Mouse (Mus musculus): ENCODE measurements around the gene BC067074.

GRCm38 (mm10) chr13:113382201-113382600 lies 89.2 kb downstream of the BC067074 start:
- TF ChIP-seq ZC3H11A (IDR thresholded peaks at IDR 0.05; ENCODE audit: low read depth, low read length), result no peak
- no peak for TF ChIP-seq CTCF (IDR thresholded peaks at IDR 0.05 in 2 of 3, conservative IDR thresholded peaks at IDR 0.05 in 1 of 3; ENCODE audit: control insufficient read depth in 1 of 3, insufficient read depth in 1 of 3, low read depth in 2 of 3, low read length in 3 of 3, poor library complexity in 1 of 3, severe bottlenecking in 1 of 3)
- TF ChIP-seq POLR2AphosphoS5 (IDR thresholded peaks at IDR 0.05; ENCODE audit: borderline replicate concordance, low read depth, low read length), result no peak
- TF ChIP-seq USF1 (IDR thresholded peaks at IDR 0.05; ENCODE audit: low read depth, low read length), result no peak
- no peak for TF ChIP-seq UBTF (IDR thresholded peaks at IDR 0.05; ENCODE audit: borderline replicate concordance, insufficient read depth, low read depth, low read length)
- no peak for TF ChIP-seq TAL1 (IDR thresholded peaks at IDR 0.05; ENCODE audit: low read length)
